In genomic region chr12:113109801-113110200, GRCm38 (mm10) we compare ENCODE assay signal across 30 mouse cellular contexts. TPM values are rescaled to one million over a fixed set of nuclear protein-coding genes. Genes with fewer than 3 reads are reported as not detected.
DNase-seq lines count a peak whose midpoint lies in the region; ATAC-seq and TF ChIP-seq lines count a peak whose summit lies in the region.
"Had no signal": no experiment of that assay in that cellular context is flagged by ENCODE, and none has a peak within 500 bp of the region (broad histone marks: within the 10 kb centered on the region; RNA-seq: fewer than 3 reads in every experiment).

No protein-coding gene starts in this region.

- TF ChIP-seq CTCF in layer of hippocampus, adult 2 months (conservative IDR thresholded peaks at IDR 0.05), result no peak
- TF ChIP-seq CTCF in midbrain, postnatal 0 days (IDR thresholded peaks at IDR 0.05), result no peak

- H3K27ac ChIP-seq in forebrain, embryonic 13.5 days, result peak overlapping the region; percentile 19; the same call in 1 of the 2 replicates
- H3K27ac ChIP-seq in forebrain, embryonic 10.5 days, result no peak overlapping the region
- H3K27ac ChIP-seq in layer of hippocampus, adult 2 months, result peak overlapping the region; percentile 66
- 0 out of 2 replicates have a peak overlapping the region, but pooled peaks have one; percentile 25 for H3K27ac ChIP-seq in midbrain, embryonic 12.5 days (replicated peaks)
- no peak overlapping the region for H3K27ac ChIP-seq in midbrain, postnatal 0 days (ENCODE audit: low read depth, low read length)
- H3K27ac ChIP-seq: heart, adult 2 months; heart, embryonic 10.5 days; heart, embryonic 13.5 days; hindbrain, embryonic 12.5 days; hindbrain, embryonic 15.5 days had no signal

- ATAC-seq in forebrain, embryonic 13.5 days, result no peak
- no peak for ATAC-seq in midbrain, embryonic 12.5 days (ENCODE audit: low FRiP score, low read depth)
- no peak for ATAC-seq in midbrain, postnatal 0 days (ENCODE audit: low FRiP score)
- ATAC-seq: activated CD4-positive, CD25-positive, alpha-beta regulatory T cell, adult 4 months; forebrain, postnatal 0 days had no signal

- intact Hi-C loops in heart, postnatal 10 days (cut with DNase I), result no loop called here

- H3K4me3 ChIP-seq in forebrain, embryonic 13.5 days, result no peak overlapping the region
- H3K4me3 ChIP-seq in forebrain, embryonic 10.5 days, result no peak overlapping the region
- H3K4me3 ChIP-seq in layer of hippocampus, adult 2 months, result no peak overlapping the region
- no peak overlapping the region for H3K4me3 ChIP-seq in midbrain, embryonic 12.5 days
- H3K4me3 ChIP-seq in midbrain, postnatal 0 days (ENCODE audit: low read depth, low read length), result no peak overlapping the region
- H3K4me3 ChIP-seq: heart, adult 2 months; heart, embryonic 10.5 days; heart, embryonic 13.5 days; hindbrain, embryonic 12.5 days; hindbrain, embryonic 15.5 days had no signal

- H3K9me3 ChIP-seq in forebrain, embryonic 13.5 days (replicated peaks), result 0 out of 2 replicates have a peak, but pooled peaks cover 3% of the 10 kb centered on the region
- H3K9me3 ChIP-seq in forebrain, embryonic 10.5 days, result peaks cover 6% of the 10 kb centered on the region
- H3K9me3 ChIP-seq in midbrain, embryonic 12.5 days, result no peaks in the 10 kb centered on the region
- H3K9me3 ChIP-seq in midbrain, postnatal 0 days (ENCODE audit: low read length), result no peaks in the 10 kb centered on the region
- H3K9me3 ChIP-seq: heart, embryonic 10.5 days; heart, embryonic 13.5 days; hindbrain, embryonic 12.5 days; hindbrain, embryonic 15.5 days had no signal

- peaks cover 47% of the 10 kb centered on the region for H3K36me3 ChIP-seq in forebrain, embryonic 13.5 days (ENCODE audit: poor library complexity, severe bottlenecking)
- peaks cover 76% of the 10 kb centered on the region for H3K36me3 ChIP-seq in forebrain, embryonic 10.5 days (replicated peaks)
- H3K36me3 ChIP-seq in midbrain, embryonic 12.5 days, result peaks cover 36% of the 10 kb centered on the region
- H3K36me3 ChIP-seq in midbrain, postnatal 0 days (ENCODE audit: insufficient read depth, low read length), result peaks cover 13% of the 10 kb centered on the region

- no peak overlapping the region for H3K4me2 ChIP-seq in forebrain, embryonic 13.5 days
- H3K4me2 ChIP-seq in midbrain, embryonic 12.5 days (replicated peaks), result no peak overlapping the region
- H3K4me2 ChIP-seq in midbrain, postnatal 0 days (ENCODE audit: low read depth, low read length, poor library complexity, severe bottlenecking), result no peak overlapping the region
- H3K4me2 ChIP-seq: heart, embryonic 13.5 days; hindbrain, embryonic 12.5 days; hindbrain, embryonic 15.5 days had no signal

- no peaks in the 10 kb centered on the region for H3K27me3 ChIP-seq in forebrain, embryonic 13.5 days
- H3K27me3 ChIP-seq in forebrain, embryonic 10.5 days (ENCODE audit: poor library complexity, severe bottlenecking), result no peaks in the 10 kb centered on the region
- H3K27me3 ChIP-seq in midbrain, embryonic 12.5 days, result no peaks in the 10 kb centered on the region
- no peaks in the 10 kb centered on the region for H3K27me3 ChIP-seq in midbrain, postnatal 0 days (ENCODE audit: insufficient read depth, low read length)
- H3K27me3 ChIP-seq: heart, embryonic 13.5 days; hindbrain, embryonic 12.5 days; hindbrain, embryonic 15.5 days had no signal

- no peak overlapping the region for H3K9ac ChIP-seq in forebrain, embryonic 13.5 days
- no peak overlapping the region for H3K9ac ChIP-seq in midbrain, embryonic 12.5 days (replicated peaks)
- no peak overlapping the region for H3K9ac ChIP-seq in midbrain, postnatal 0 days (replicated peaks; ENCODE audit: low read length, poor library complexity, severe bottlenecking)
- H3K9ac ChIP-seq: forebrain, postnatal 0 days; heart, embryonic 13.5 days; hindbrain, embryonic 12.5 days; hindbrain, embryonic 15.5 days had no signal

- DNase-seq in forebrain, embryonic 10.5 days (ENCODE audit: extremely low spot score, low spot score), result no peak
- DNase-seq in layer of hippocampus, adult 2 months (ENCODE audit: low spot score in 2 of 2), result peak in 1 of 2 experiments; percentile 37
- no peak for DNase-seq in layer of hippocampus, adult 9-10 months (ENCODE audit: low spot score)
- DNase-seq in midbrain, postnatal 0 days (ENCODE audit: low spot score), result no peak
- DNase-seq in brain, adult 2 months (ENCODE audit: low read depth, low spot score), result peak; percentile 53
- no peak for DNase-seq in heart, postnatal 10 days
- DNase-seq: adrenal gland, adult 8-10 months; adrenal gland, postnatal 25 days; cerebellum, adult 18-20 months; cerebellum, adult 9-10 months; cerebellum, postnatal 14 days; forebrain, postnatal 0 days; gastrocnemius, postnatal 10 days; gastrocnemius, postnatal 36 days; heart, adult 2 months had no signal

- H3K4me1 ChIP-seq in forebrain, embryonic 13.5 days, result 0 out of 2 replicates have a peak, but pooled peaks cover 2% of the 10 kb centered on the region
- no peaks in the 10 kb centered on the region for H3K4me1 ChIP-seq in forebrain, embryonic 10.5 days
- peaks cover 6% of the 10 kb centered on the region; the same call in 1 of the 2 replicates for H3K4me1 ChIP-seq in midbrain, embryonic 12.5 days
- no peaks in the 10 kb centered on the region for H3K4me1 ChIP-seq in midbrain, postnatal 0 days (ENCODE audit: insufficient read depth, low read length)

- 85% methylated on average over 10 of the region's 10 CpGs for WGBS in forebrain, embryonic 13.5 days
- WGBS in forebrain, embryonic 10.5 days, result 91% methylated on average over 10 of the region's 10 CpGs
- WGBS in midbrain, embryonic 12.5 days, result 89% methylated on average over 10 of the region's 10 CpGs
- 86% methylated on average over 10 of the region's 10 CpGs for WGBS in midbrain, postnatal 0 days

RNA-seq across cellular contexts. Expression of gene Mta1, which starts 11.7 kb away (rescaled TPM):
- 19.5 and 20.2 TPM in 2 replicates for polyA plus RNA-seq in forebrain, embryonic 13.5 days (2015; fragmentation: Nextera tagmentation; extraction: Ambion mirVana)
- 21.2 and 22.7 TPM in 2 replicates for polyA plus RNA-seq in forebrain, embryonic 10.5 days (2016; fragmentation: Nextera tagmentation; extraction: Ambion mirVana)
- 10 to 100 TPM; 76.0 to 76.9 TPM for total RNA-seq in layer of hippocampus, adult 2 months (2021)
- 19.3 and 20.4 TPM in 2 replicates for polyA plus RNA-seq in midbrain, embryonic 12.5 days (2016; fragmentation: Nextera tagmentation; extraction: Ambion mirVana)
- total RNA-seq in midbrain, postnatal 0 days (2014; rRNA removed), result 48.3 and 55.2 TPM in 2 replicates
- 15.3 and 16.8 TPM in 2 replicates for polyA plus RNA-seq in midbrain, postnatal 0 days (2015; fragmentation: Nextera tagmentation; extraction: Ambion mirVana)
- 10 to 100 TPM; 50.1 TPM for total RNA-seq in heart, postnatal 10 days (2021)

RNA-seq across cellular contexts. Expression of gene Crip2, which starts 30.2 kb away (rescaled TPM):
- 314 and 328 TPM in 2 replicates for polyA plus RNA-seq in forebrain, embryonic 13.5 days (2015; fragmentation: Nextera tagmentation; extraction: Ambion mirVana)
- polyA plus RNA-seq in forebrain, embryonic 10.5 days (2016; fragmentation: Nextera tagmentation; extraction: Ambion mirVana), result 172 and 182 TPM in 2 replicates
- 10 to 100 TPM; 90.3 to 99.5 TPM for total RNA-seq in layer of hippocampus, adult 2 months (2021)
- polyA plus RNA-seq in midbrain, embryonic 12.5 days (2016; fragmentation: Nextera tagmentation; extraction: Ambion mirVana), result 257 and 284 TPM in 2 replicates
- 147 and 185 TPM in 2 replicates for total RNA-seq in midbrain, postnatal 0 days (2014; rRNA removed)
- polyA plus RNA-seq in midbrain, postnatal 0 days (2015; fragmentation: Nextera tagmentation; extraction: Ambion mirVana), result 317 and 336 TPM in 2 replicates
- 1,000 to 10,000 TPM; 1,259 to 1,405 TPM for total RNA-seq in heart, postnatal 10 days (2021)

RNA-seq across cellular contexts. Expression of gene Tex22, which starts 35.5 kb away (rescaled TPM):
- polyA plus RNA-seq in forebrain, embryonic 13.5 days (2015; fragmentation: Nextera tagmentation; extraction: Ambion mirVana), result not detected in 2 replicates
- polyA plus RNA-seq in forebrain, embryonic 10.5 days (2016; fragmentation: Nextera tagmentation; extraction: Ambion mirVana), result not detected in 2 replicates
- 1 to 10 TPM in 1 of 2 experiments, under 1 TPM in 1; 0.81 to 2.1 TPM for total RNA-seq in layer of hippocampus, adult 2 months (2021)
- not detected in 2 replicates for polyA plus RNA-seq in midbrain, embryonic 12.5 days (2016; fragmentation: Nextera tagmentation; extraction: Ambion mirVana)
- total RNA-seq in midbrain, postnatal 0 days (2014; rRNA removed), result 0.85 and 2.2 TPM in 2 replicates
- 0.15 TPM in 1 of 2 replicates, not detected in the other for polyA plus RNA-seq in midbrain, postnatal 0 days (2015; fragmentation: Nextera tagmentation; extraction: Ambion mirVana)
- total RNA-seq in heart, postnatal 10 days (2021), result under 1 TPM in 1 of 2 experiments, not detected in 1; 0.41 TPM
- total RNA-seq: granulocyte monocyte progenitor cell, adult 5-6 weeks; heart, postnatal 25 days; hematopoietic stem cell, adult 5-6 weeks had no signal
- polyA plus RNA-seq: embryonic facial prominence, embryonic 11.5 days; embryonic facial prominence, embryonic 14.5 days; forebrain, embryonic 11.5 days; forebrain, postnatal 0 days; heart, adult 2 months; heart, embryonic 10.5 days; heart, embryonic 13.5 days; heart, embryonic 16.5 days; hindbrain, embryonic 12.5 days; hindbrain, embryonic 15.5 days had no signal

RNA-seq across cellular contexts. Expression of gene Crip1, which starts 36.3 kb away (rescaled TPM):
- 35.9 and 40.0 TPM in 2 replicates for polyA plus RNA-seq in forebrain, embryonic 13.5 days (2015; fragmentation: Nextera tagmentation; extraction: Ambion mirVana)
- polyA plus RNA-seq in forebrain, embryonic 10.5 days (2016; fragmentation: Nextera tagmentation; extraction: Ambion mirVana), result 59.2 and 59.5 TPM in 2 replicates
- total RNA-seq in layer of hippocampus, adult 2 months (2021), result 10 to 100 TPM; 11.9 to 12.9 TPM
- 70.4 and 86.3 TPM in 2 replicates for polyA plus RNA-seq in midbrain, embryonic 12.5 days (2016; fragmentation: Nextera tagmentation; extraction: Ambion mirVana)
- 2.5 and 3.9 TPM in 2 replicates for total RNA-seq in midbrain, postnatal 0 days (2014; rRNA removed)
- polyA plus RNA-seq in midbrain, postnatal 0 days (2015; fragmentation: Nextera tagmentation; extraction: Ambion mirVana), result 25.0 and 26.0 TPM in 2 replicates
- total RNA-seq in heart, postnatal 10 days (2021), result 100 to 1,000 TPM; 260 to 267 TPM

RNA-seq across cellular contexts. Expression of gene Tedc1, which starts 46.4 kb away (rescaled TPM):
- polyA plus RNA-seq in forebrain, embryonic 13.5 days (2015; fragmentation: Nextera tagmentation; extraction: Ambion mirVana), result 32.2 and 41.2 TPM in 2 replicates
- polyA plus RNA-seq in forebrain, embryonic 10.5 days (2016; fragmentation: Nextera tagmentation; extraction: Ambion mirVana), result 66.4 and 69.6 TPM in 2 replicates
- 1 to 10 TPM; 1.3 to 1.4 TPM for total RNA-seq in layer of hippocampus, adult 2 months (2021)
- polyA plus RNA-seq in midbrain, embryonic 12.5 days (2016; fragmentation: Nextera tagmentation; extraction: Ambion mirVana), result 43.5 and 44.3 TPM in 2 replicates
- total RNA-seq in midbrain, postnatal 0 days (2014; rRNA removed), result 4.3 and 17.0 TPM in 2 replicates
- polyA plus RNA-seq in midbrain, postnatal 0 days (2015; fragmentation: Nextera tagmentation; extraction: Ambion mirVana), result 8.8 and 8.9 TPM in 2 replicates
- total RNA-seq in heart, postnatal 10 days (2021), result 1 to 10 TPM; 2.5 to 2.8 TPM
- total RNA-seq: gastrocnemius, adult 18-20 months had no signal

Comparison
In these comparisons a context has a peak if more than half of its experiments do, and no peak if none do; other contexts are left out.
1. H3K27ac ChIP-seq: peak in forebrain, embryonic 13.5 days (single experiment), layer of hippocampus, adult 2 months (single experiment) and midbrain, embryonic 12.5 days (single experiment); none in forebrain, embryonic 10.5 days (single experiment) and midbrain, postnatal 0 days (single experiment).